ENCODE assay signal across 7 mouse cellular contexts in genomic region chr4:144949441-144950326, GRCm38 (mm10). TPM values are rescaled to one million over a fixed set of nuclear protein-coding genes. Genes with fewer than 3 reads are reported as not detected.
A peak's percentile ranks its signal among the peaks of the same experiment; 100 is the strongest.
DNase-seq lines count a peak whose midpoint lies in the region; ATAC-seq and TF ChIP-seq lines count a peak whose summit lies in the region.

No protein-coding gene starts in this region.

- no peaks in the 10 kb centered on the region for H3K27me3 ChIP-seq in embryonic facial prominence, embryonic 11.5 days (ENCODE audit: control insufficient read depth, insufficient read depth, low read length)
- H3K27me3 ChIP-seq in kidney, adult 2 months (replicated peaks; ENCODE audit: control insufficient read depth, insufficient read depth, low read length), result no peaks in the 10 kb centered on the region
- no peaks in the 10 kb centered on the region for H3K27me3 ChIP-seq in lung, embryonic 15.5 days

- peak overlapping the region; percentile 44 for H3K9ac ChIP-seq in embryonic facial prominence, embryonic 11.5 days (replicated peaks; ENCODE audit: low read length)
- H3K9ac ChIP-seq in lung, embryonic 15.5 days, result 0 out of 2 replicates have a peak overlapping the region, but pooled peaks have one; percentile 2

- peak; percentile 50 for DNase-seq in c-Kit-negative CD71-positive TER-119-positive erythroid progenitor cells, embryonic 14.5 days (ENCODE audit: low read depth, low spot score)
- DNase-seq in embryonic facial prominence, embryonic 11.5 days (ENCODE audit: low spot score), result peak; percentile 41
- peak; percentile 82 to 84 for DNase-seq in heart, adult 9 months (ENCODE audit: low spot score in 2 of 2)
- peak; percentile 89 for DNase-seq in kidney, adult 2 months

- H3K27ac ChIP-seq in embryonic facial prominence, embryonic 11.5 days (replicated peaks; ENCODE audit: low read depth, low read length), result peak overlapping the region; percentile 56
- peak overlapping the region; percentile 53 for H3K27ac ChIP-seq in kidney, adult 2 months (ENCODE audit: insufficient read depth, low read depth, low read length)
- H3K27ac ChIP-seq in lung, embryonic 15.5 days, result peak overlapping the region; percentile 64

- 0 out of 2 replicates have a peak, but pooled peaks cover 3% of the 10 kb centered on the region for H3K4me1 ChIP-seq in embryonic facial prominence, embryonic 11.5 days (ENCODE audit: control insufficient read depth, insufficient read depth, low read length)
- H3K4me1 ChIP-seq in kidney, adult 2 months (ENCODE audit: control insufficient read depth, insufficient read depth, low read length), result peaks cover 24% of the 10 kb centered on the region
- peaks cover 29% of the 10 kb centered on the region for H3K4me1 ChIP-seq in lung, embryonic 15.5 days

- no peaks in the 10 kb centered on the region for H3K36me3 ChIP-seq in embryonic facial prominence, embryonic 11.5 days (replicated peaks; ENCODE audit: control insufficient read depth, insufficient read depth, low read depth, low read length)
- no peaks in the 10 kb centered on the region for H3K36me3 ChIP-seq in kidney, adult 2 months (ENCODE audit: control insufficient read depth, insufficient read depth, low read length)
- no peaks in the 10 kb centered on the region for H3K36me3 ChIP-seq in lung, embryonic 15.5 days

- TF ChIP-seq POLR2A in kidney, adult 2 months (IDR thresholded peaks at IDR 0.05; ENCODE audit: low read depth, low read length), result no peak

- no peak overlapping the region for H3K4me2 ChIP-seq in embryonic facial prominence, embryonic 11.5 days (ENCODE audit: low read depth, low read length)
- H3K4me2 ChIP-seq in lung, embryonic 15.5 days, result no peak overlapping the region

- 11% methylated on average over 9 of the region's 9 CpGs for WGBS in embryonic facial prominence, embryonic 11.5 days
- 14% methylated on average over 9 of the region's 9 CpGs for WGBS in kidney, adult 2 months
- 12% methylated on average over 9 of the region's 9 CpGs for whole genome bisulfite sequencing in lung, embryonic 15.5 days

- no peaks in the 10 kb centered on the region for H3K9me3 ChIP-seq in embryonic facial prominence, embryonic 11.5 days (replicated peaks; ENCODE audit: control insufficient read depth, low read length)
- H3K9me3 ChIP-seq in lung, embryonic 15.5 days, result no peaks in the 10 kb centered on the region

- H3K4me3 ChIP-seq in embryonic facial prominence, embryonic 11.5 days (ENCODE audit: low read depth, low read length), result no peak overlapping the region
- H3K4me3 ChIP-seq in kidney, adult 2 months (ENCODE audit: insufficient read depth, low read depth, low read length), result no peak overlapping the region
- H3K4me3 ChIP-seq in lung, embryonic 15.5 days, result no peak overlapping the region

- no peak for TF ChIP-seq CTCF in kidney, adult 2 months (conservative IDR thresholded peaks at IDR 0.05; ENCODE audit: insufficient read depth, insufficient read length, low read depth, low read length)

- ATAC-seq in embryonic facial prominence, embryonic 11.5 days (replicated peaks; ENCODE audit: insufficient number of reproducible peaks, low FRiP score, low TSS enrichment, low read depth), result peak; percentile 64
- ATAC-seq in lung, embryonic 15.5 days (ENCODE audit: borderline replicate concordance, extremely low read depth, low FRiP score, low TSS enrichment), result peak; percentile 88
- ATAC-seq in neutrophil, adult 5-6 weeks (ENCODE audit: extremely low read depth, insufficient number of reproducible peaks, low FRiP score, poor library complexity, severe bottlenecking), result peak; percentile 18; the same call in 1 of the 2 replicates
- ATAC-seq in activated CD4-positive, CD25-positive, alpha-beta regulatory T cell, adult 4 months, result no peak

RNA-seq across cellular contexts. Expression of gene Dhrs3, which starts 57.1 kb away (rescaled TPM):
- polyA plus RNA-seq in embryonic facial prominence, embryonic 11.5 days (2014; fragmentation: Nextera tagmentation; extraction: Ambion mirVana), result 41.9 and 45.7 TPM in 2 replicates
- polyA plus RNA-seq in kidney, adult 2 months (2012; rRNA removed), result 322 and 340 TPM in 2 replicates
- polyA plus RNA-seq in lung, embryonic 15.5 days (2015; fragmentation: Nextera tagmentation; extraction: Ambion mirVana), result 51.6 and 53.0 TPM in 2 replicates
- 27.1 and 38.4 TPM in 2 replicates for total RNA-seq in neutrophil, adult 5-6 weeks (2017)
- 10 to 100 TPM; 46.8 to 47.3 TPM for polyA plus RNA-seq in activated CD4-positive, CD25-positive, alpha-beta regulatory T cell, adult 4 months (2017; shearing (Covaris generic))
